Mouse (Mus musculus): ENCODE measurements around the gene Aurkb. TPM values are rescaled to one million over a fixed set of nuclear protein-coding genes. Genes with fewer than 3 reads are reported as not detected.
"Not testable (repeated sequence)": the region's sequence is repeated elsewhere in the genome, so short reads cannot be mapped to it uniquely, and the experiment has no call there.

Gene Aurkb
- 10 to 100 TPM in 1 of 2 experiments, 1 to 10 TPM in 1; 9.0 to 17.8 TPM for polyA plus RNA-seq (2017; shearing (Covaris generic))

GRCm38 (mm10) chr11:69045531-69046394, at the start of gene Aurkb:
Gene Aurkb (plus strand): TSS chr11:69045647.
- ATAC-seq, result peak; percentile 82

GRCm38 (mm10) chr11:68997080-68997479, 48.4 kb upstream of the Aurkb start:
- ATAC-seq, result no peak

- not testable (repeated sequence) for ATAC-seq
These were observed 42.7 kb upstream of the Aurkb start for GRCm38 (mm10) chr11:69002782-69003181.

- ATAC-seq, result no peak
These were observed 41.9 kb upstream of the Aurkb start for GRCm38 (mm10) chr11:69003592-69003991.

- no peak for ATAC-seq
These were observed 40.3 kb upstream of the Aurkb start for GRCm38 (mm10) chr11:69005193-69005592.

GRCm38 (mm10) chr11:69006575-69006974, 38.9 kb upstream of the Aurkb start:
- not testable (repeated sequence) for ATAC-seq

- ATAC-seq, result peak; percentile 73
These were observed 37.0 kb upstream of the Aurkb start, which contains the start of gene Pfas for GRCm38 (mm10) chr11:69008182-69009121. Gene Pfas (minus strand): TSS chr11:69008460.

- ATAC-seq, result no peak
These were observed 35.9 kb upstream of the Aurkb start for GRCm38 (mm10) chr11:69009508-69009907.

- ATAC-seq, result no peak
These were observed 34.8 kb upstream of the Aurkb start for GRCm38 (mm10) chr11:69010400-69011323.

GRCm38 (mm10) chr11:69011445-69011844, 34.0 kb upstream of the Aurkb start:
- ATAC-seq, result not testable (repeated sequence)

GRCm38 (mm10) chr11:69012071-69012601, 33.3 kb upstream of the Aurkb start:
- ATAC-seq, result peak; percentile 69

GRCm38 (mm10) chr11:69015644-69016441, 29.6 kb upstream of the Aurkb start, which contains the start of gene Ctc1:
Gene Ctc1 (plus strand): TSS chr11:69015911.
- ATAC-seq, result peak; percentile 97

- ATAC-seq, result no peak
These were observed 28.7 kb upstream of the Aurkb start for GRCm38 (mm10) chr11:69016755-69017154.

GRCm38 (mm10) chr11:69020691-69021090, 24.8 kb upstream of the Aurkb start:
- no peak for ATAC-seq

- no peak for ATAC-seq
These were observed 18.9 kb upstream of the Aurkb start for GRCm38 (mm10) chr11:69026562-69026961.

GRCm38 (mm10) chr11:69028805-69029204, 16.6 kb upstream of the Aurkb start:
- no peak for ATAC-seq

- ATAC-seq, result no peak
These were observed 11.9 kb upstream of the Aurkb start for GRCm38 (mm10) chr11:69033552-69033951.

GRCm38 (mm10) chr11:69034585-69034984, 10.9 kb upstream of the Aurkb start:
- no peak for ATAC-seq

GRCm38 (mm10) chr11:69035411-69035810, 10.0 kb upstream of the Aurkb start:
- ATAC-seq, result no peak

- ATAC-seq, result no peak
These were observed 9.6 kb upstream of the Aurkb start for GRCm38 (mm10) chr11:69035849-69036248.

Data from CD4-positive, CD25-positive, alpha-beta regulatory T cell, adult 4 months (primary cell).